Mouse (Mus musculus) ES-Bruce4 (cell line): Measurements from ENCODE around the gene Pfdn6. TPM values are rescaled to one million over a fixed set of nuclear protein-coding genes. Genes with fewer than 3 reads are reported as not detected.

Experiments used
- H3K27ac ChIP-seq: 2 replicates; pipeline ENCODE4 v1.5.1; 2012; ENCODE audit warnings: low read length, inconsistent platforms; ENCODE audit not compliant: insufficient read depth
- H3K27me3 ChIP-seq: 2 replicates; pipeline ENCODE4 v1.6.1; 2012; ENCODE audit warnings: mild to moderate bottlenecking, low read length, inconsistent platforms; ENCODE audit not compliant: control insufficient read depth, poor library complexity, insufficient read depth, severe bottlenecking
- H3K36me3 ChIP-seq: 2 replicates; pipeline ENCODE4 v1.6.1; 2012; ENCODE audit warnings: inconsistent platforms, mild to moderate bottlenecking, low read length, moderate library complexity; ENCODE audit not compliant: control insufficient read depth, poor library complexity, insufficient read depth, severe bottlenecking
- H3K4me1 ChIP-seq: one replicate; pipeline ENCODE4 v1.8.1; 2011; ENCODE audit warnings: low read length; ENCODE audit not compliant: control insufficient read depth, insufficient read depth
- H3K4me3 ChIP-seq: 2 replicates; pipeline ENCODE4 v1.5.1; 2011; ENCODE audit warnings: low read depth, mild to moderate bottlenecking, low read length
- H3K9ac ChIP-seq: 2 replicates; pipeline ENCODE4 v1.6.1; 2012; ENCODE audit warnings: low read depth, mild to moderate bottlenecking, inconsistent platforms; ENCODE audit not compliant: poor library complexity, severe bottlenecking
- H3K9me3 ChIP-seq: replicated peaks from 2 replicates; pipeline ENCODE4 v1.6.1; 2012; ENCODE audit warnings: mild to moderate bottlenecking, low read length, inconsistent platforms; ENCODE audit not compliant: control insufficient read depth, poor library complexity, insufficient read depth, severe bottlenecking
- CTCF ChIP-seq: IDR thresholded peaks from one replicate; pipeline ENCODE4 v1.8.1; 2011; ENCODE audit warnings: low read depth, low read length
- EP300 ChIP-seq: IDR thresholded peaks from 2 replicates; pipeline ENCODE4 v1.6.1; 2011; ENCODE audit warnings: low read depth, low read length; ENCODE audit not compliant: insufficient read depth
- POLR2A ChIP-seq: IDR thresholded peaks from one replicate; pipeline ENCODE4 v1.8.1; 2011; ENCODE audit warnings: low read length; ENCODE audit not compliant: insufficient read depth
- polyA plus RNA-seq: library from polyadenylated mRNA; stranded (reverse); fragments of >200 nt; gene quantifications from 2 replicates; pipeline ENCODE4 v1.2.4, GENCODE M21; 2011; ENCODE audit warnings: low read depth; ENCODE audit not compliant: missing spikeins, insufficient read depth, insufficient read length

Pfdn6 gene
- polyA plus RNA-seq, 1 experiment: 146 TPM

DNA sequence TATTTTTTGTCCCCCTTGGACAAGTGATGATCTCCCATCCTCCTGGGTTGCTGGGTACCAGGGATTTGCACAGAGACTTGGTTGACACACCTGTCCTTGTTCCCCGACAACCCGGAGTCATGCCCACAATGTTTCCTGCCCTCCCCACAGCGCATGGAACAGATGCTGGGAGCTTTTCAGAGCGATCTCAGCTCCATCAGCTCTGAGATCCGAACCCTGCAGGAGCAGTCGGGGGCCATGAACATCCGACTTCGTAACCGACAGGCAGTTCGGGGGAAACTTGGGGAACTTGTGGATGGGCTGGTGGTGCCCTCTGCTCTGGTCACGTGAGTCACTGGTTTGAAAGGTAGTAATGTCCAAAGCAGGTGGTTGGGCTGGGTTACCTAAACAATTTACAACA, 18.3 kb upstream of the Pfdn6 start:
- Histone ChIP-seq H3K27me3 (no peaks in the 10 kb centered on the region), H3K27ac (no peak overlapping the region), H3K36me3 (peaks cover 17% of the 10 kb centered on the region), H3K4me1 (no peaks in the 10 kb centered on the region), H3K9ac (no peak overlapping the region), H3K4me3 (no peak overlapping the region), H3K9me3 (no peaks in the 10 kb centered on the region)
- TF ChIP-seq CTCF (no peak), POLR2A (no peak), EP300 (no peak)

DNA sequence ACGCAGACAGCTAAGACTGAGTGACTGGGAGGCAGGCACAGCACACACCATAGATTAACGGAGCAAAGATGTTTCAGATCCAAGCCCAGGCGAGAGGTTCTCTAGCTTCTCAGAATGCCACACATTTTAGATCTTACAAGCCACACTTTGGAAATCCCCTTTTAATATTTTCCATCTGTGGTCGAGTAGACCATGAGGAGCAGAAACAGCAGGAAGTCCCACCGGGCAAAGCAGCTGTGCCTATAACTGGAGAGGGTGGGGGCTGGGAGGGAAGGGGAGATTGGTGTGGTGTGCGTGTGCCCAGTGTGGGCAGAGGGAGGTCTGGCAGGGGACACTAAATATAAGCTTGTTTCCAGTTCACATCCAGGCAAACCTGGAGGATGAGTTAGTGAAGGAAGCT, 17.4 kb upstream of the Pfdn6 start:
- no peak overlapping the region for H3K9ac ChIP-seq
- H3K4me1 ChIP-seq: no peaks in the 10 kb centered on the region
- no peak overlapping the region for H3K27ac ChIP-seq
- H3K27me3 ChIP-seq: no peaks in the 10 kb centered on the region
- no peak overlapping the region for H3K4me3 ChIP-seq
- no peaks in the 10 kb centered on the region for H3K9me3 ChIP-seq
- H3K36me3 ChIP-seq: peaks cover 27% of the 10 kb centered on the region
- no peak for TF ChIP-seq EP300
- TF ChIP-seq POLR2A: no peak
- no peak for TF ChIP-seq CTCF

DNA sequence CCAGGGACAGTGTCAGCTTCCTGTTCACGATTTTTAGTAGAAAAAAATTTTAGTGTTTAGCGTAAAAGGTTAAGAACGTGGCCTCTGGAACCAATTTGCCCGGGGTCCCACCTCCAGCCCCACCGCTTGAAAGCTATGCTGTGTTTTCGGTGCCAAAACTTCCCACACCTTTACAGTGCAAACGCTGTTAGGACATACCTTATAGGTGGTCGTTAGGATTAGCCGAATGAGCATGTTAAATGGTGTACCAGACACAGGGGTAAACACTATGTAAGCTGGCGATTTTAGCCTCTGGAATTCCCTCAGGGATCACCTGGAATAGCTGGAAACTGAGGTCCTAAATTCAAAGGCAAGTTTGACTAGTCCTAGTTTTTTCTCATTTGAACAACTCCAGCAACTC, 16.2 kb upstream of the Pfdn6 start:
- Histone ChIP-seq H3K9me3 (no peaks in the 10 kb centered on the region), H3K36me3 (peaks cover 34% of the 10 kb centered on the region), H3K9ac (peak overlapping the region; percentile 65), H3K27me3 (no peaks in the 10 kb centered on the region), H3K27ac (no peak overlapping the region), H3K4me1 (no peaks in the 10 kb centered on the region), H3K4me3 (peak overlapping the region; percentile 85)
- TF ChIP-seq CTCF (no peak), POLR2A (no peak), EP300 (no peak)

DNA sequence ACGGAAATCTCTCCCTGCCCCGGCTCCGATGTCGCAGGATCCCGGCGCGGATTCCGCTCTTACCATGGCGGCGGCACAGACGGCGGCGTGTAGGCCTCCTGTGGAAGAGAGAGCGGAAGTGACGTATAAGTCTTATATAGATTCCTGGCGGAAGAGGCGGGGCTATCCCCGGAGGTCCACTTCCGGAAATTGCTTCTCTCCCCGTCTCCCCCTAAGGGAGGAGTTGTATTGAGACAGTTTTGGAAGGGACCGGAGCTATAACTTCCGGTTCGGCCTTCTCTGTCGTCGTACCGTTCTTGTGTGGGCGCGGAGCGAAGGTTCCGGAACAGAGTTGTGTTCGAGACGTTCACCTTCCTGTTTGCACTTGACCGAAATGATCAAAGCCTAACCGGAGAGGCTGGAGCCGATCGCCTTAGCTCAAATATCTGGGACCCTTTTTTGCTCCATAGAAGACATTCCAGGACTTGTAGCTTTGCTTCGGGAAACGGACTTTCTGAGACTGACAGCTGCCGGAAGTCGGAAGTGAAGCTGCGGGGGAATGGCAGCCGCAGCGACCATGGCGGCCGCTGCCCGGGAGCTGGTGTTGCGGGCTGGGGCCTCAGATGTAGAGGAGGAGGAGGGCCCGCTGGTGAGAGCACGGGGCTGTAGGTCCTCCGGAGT, 15.5 kb upstream of the Pfdn6 start, which contains the start of the genes Vps52 and Rps18:
Vps52 (plus strand) TSS at position 258 of the 660 bp plus-strand sequence.
Rps18 (minus strand) TSS at position 447 of the 660 bp plus-strand sequence.
- Histone ChIP-seq H3K27me3 (no peaks in the 10 kb centered on the region), H3K9me3 (no peaks in the 10 kb centered on the region), H3K36me3 (peaks cover 34% of the 10 kb centered on the region), H3K4me3 (peak within 1 kb of the TSS; percentile 87), H3K27ac (peak within 1 kb of the TSS; percentile 56), H3K4me1 (no peaks in the 10 kb centered on the region), H3K9ac (peak within 1 kb of the TSS; percentile 88)
- TF ChIP-seq POLR2A (peak; percentile 95), EP300 (no peak)

DNA sequence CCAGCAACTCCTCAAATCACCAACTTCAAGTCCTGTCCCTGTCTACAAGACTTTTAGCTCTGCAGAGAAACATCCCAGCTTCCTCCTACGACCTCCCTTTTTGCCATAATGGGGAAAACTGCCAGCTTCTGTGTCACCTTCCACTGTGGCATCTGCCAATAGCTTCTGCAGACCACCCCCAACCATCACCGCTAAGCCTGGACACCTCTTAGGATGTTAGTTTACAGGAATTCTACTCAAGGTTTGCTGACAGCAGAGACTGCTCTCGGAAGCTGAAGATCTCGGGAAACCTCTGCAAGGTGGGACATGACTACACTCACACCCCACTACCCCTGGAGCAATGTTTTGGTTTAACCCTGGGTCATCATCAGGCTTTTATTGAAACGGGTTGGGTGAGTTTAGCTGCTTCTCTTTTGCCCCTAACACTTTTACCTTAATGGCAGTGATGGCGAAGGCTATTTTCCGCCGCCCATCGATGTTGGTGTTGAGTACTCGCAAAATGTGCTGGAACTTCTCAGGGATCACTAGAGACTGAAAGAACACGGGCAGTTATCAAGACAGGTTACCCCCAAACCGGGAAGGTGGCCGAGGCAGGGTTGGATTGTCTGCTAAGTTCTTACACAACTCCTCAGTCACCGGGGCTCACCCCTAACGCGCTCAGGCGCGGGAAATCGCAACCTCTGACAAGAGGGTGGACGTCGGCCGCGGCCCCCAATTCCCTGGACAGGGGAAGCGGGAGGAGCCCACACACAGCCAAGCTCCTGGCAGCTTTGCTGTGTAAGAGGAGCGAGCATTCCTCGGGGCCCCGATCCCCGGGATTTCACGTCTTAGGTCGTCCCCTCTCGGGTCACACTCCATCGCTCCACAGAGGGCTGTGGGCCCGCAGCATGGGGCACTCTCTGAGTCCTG, 14.8 kb upstream of the Pfdn6 start:
- Histone ChIP-seq H3K9ac (peak overlapping the region; percentile 88), H3K4me3 (peak overlapping the region; percentile 87), H3K27me3 (no peaks in the 10 kb centered on the region), H3K4me1 (no peaks in the 10 kb centered on the region), H3K27ac (peak overlapping the region; percentile 56), H3K9me3 (no peaks in the 10 kb centered on the region), H3K36me3 (peaks cover 34% of the 10 kb centered on the region)
- TF ChIP-seq POLR2A (no peak), CTCF (no peak), EP300 (no peak)

DNA sequence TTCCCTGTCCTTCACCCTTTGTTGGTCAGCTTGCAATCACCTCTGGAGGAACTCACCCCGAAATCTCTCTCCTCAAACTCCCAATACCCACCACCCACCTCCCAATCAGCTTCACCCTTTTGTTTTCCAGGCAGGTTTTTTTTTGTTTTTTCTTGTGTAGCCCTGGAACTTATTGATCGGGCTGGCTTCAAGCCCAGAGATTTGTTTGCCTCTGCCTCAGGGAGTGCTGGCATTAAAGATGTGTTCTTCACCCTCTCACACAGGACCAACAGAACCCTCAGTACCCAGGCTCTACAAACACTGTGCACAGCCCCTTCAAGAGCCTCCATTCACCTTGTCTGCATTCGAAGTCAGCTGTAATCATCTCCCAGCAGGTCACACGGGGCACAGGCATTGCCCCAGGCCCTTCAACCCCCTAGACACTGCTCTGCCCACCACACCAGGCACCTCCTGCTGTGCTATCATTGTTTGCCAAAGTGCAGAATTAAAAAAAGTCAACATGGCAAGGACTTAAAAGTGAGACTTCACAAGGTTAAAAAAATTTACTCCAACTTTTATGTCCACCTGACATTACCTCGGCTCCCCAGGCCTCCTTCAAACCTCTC, 13.9 kb upstream of the Pfdn6 start:
- Histone ChIP-seq H3K27me3 (no peaks in the 10 kb centered on the region), H3K4me3 (peak overlapping the region; percentile 87), H3K9ac (peak overlapping the region; percentile 88), H3K36me3 (peaks cover 38% of the 10 kb centered on the region), H3K9me3 (no peaks in the 10 kb centered on the region), H3K27ac (peak overlapping the region; percentile 56), H3K4me1 (no peaks in the 10 kb centered on the region)
- TF ChIP-seq EP300 (no peak), CTCF (no peak), POLR2A (no peak)
